Mouse (Mus musculus) ES-Bruce4 (cell line): ENCODE data around the gene Rapgef5. TPM values are rescaled to one million over a fixed set of nuclear protein-coding genes. Genes with fewer than 3 reads are reported as not detected.

Experiments used
- H3K27ac ChIP-seq: 2 replicates; pipeline ENCODE4 v1.5.1; 2012; ENCODE audit warnings: low read length, inconsistent platforms; ENCODE audit not compliant: insufficient read depth
- H3K27me3 ChIP-seq: 2 replicates; pipeline ENCODE4 v1.6.1; 2012; ENCODE audit warnings: mild to moderate bottlenecking, low read length, inconsistent platforms; ENCODE audit not compliant: control insufficient read depth, poor library complexity, insufficient read depth, severe bottlenecking
- H3K36me3 ChIP-seq: 2 replicates; pipeline ENCODE4 v1.6.1; 2012; ENCODE audit warnings: inconsistent platforms, mild to moderate bottlenecking, low read length, moderate library complexity; ENCODE audit not compliant: control insufficient read depth, poor library complexity, insufficient read depth, severe bottlenecking
- H3K4me1 ChIP-seq: one replicate; pipeline ENCODE4 v1.8.1; 2011; ENCODE audit warnings: low read length; ENCODE audit not compliant: control insufficient read depth, insufficient read depth
- H3K4me3 ChIP-seq: 2 replicates; pipeline ENCODE4 v1.5.1; 2011; ENCODE audit warnings: low read depth, mild to moderate bottlenecking, low read length
- H3K9ac ChIP-seq: 2 replicates; pipeline ENCODE4 v1.6.1; 2012; ENCODE audit warnings: low read depth, mild to moderate bottlenecking, inconsistent platforms; ENCODE audit not compliant: poor library complexity, severe bottlenecking
- H3K9me3 ChIP-seq: replicated peaks from 2 replicates; pipeline ENCODE4 v1.6.1; 2012; ENCODE audit warnings: mild to moderate bottlenecking, low read length, inconsistent platforms; ENCODE audit not compliant: control insufficient read depth, poor library complexity, insufficient read depth, severe bottlenecking
- CTCF ChIP-seq: IDR thresholded peaks from one replicate; pipeline ENCODE4 v1.8.1; 2011; ENCODE audit warnings: low read depth, low read length
- EP300 ChIP-seq: IDR thresholded peaks from 2 replicates; pipeline ENCODE4 v1.6.1; 2011; ENCODE audit warnings: low read depth, low read length; ENCODE audit not compliant: insufficient read depth
- POLR2A ChIP-seq: IDR thresholded peaks from one replicate; pipeline ENCODE4 v1.8.1; 2011; ENCODE audit warnings: low read length; ENCODE audit not compliant: insufficient read depth
- polyA plus RNA-seq: library from polyadenylated mRNA; stranded (reverse); fragments of >200 nt; gene quantifications from 2 replicates; pipeline ENCODE4 v1.2.4, GENCODE M21; 2011; ENCODE audit warnings: low read depth; ENCODE audit not compliant: missing spikeins, insufficient read depth, insufficient read length

Rapgef5 gene
- polyA plus RNA-seq, 1 experiment: 23.8 TPM

DNA sequence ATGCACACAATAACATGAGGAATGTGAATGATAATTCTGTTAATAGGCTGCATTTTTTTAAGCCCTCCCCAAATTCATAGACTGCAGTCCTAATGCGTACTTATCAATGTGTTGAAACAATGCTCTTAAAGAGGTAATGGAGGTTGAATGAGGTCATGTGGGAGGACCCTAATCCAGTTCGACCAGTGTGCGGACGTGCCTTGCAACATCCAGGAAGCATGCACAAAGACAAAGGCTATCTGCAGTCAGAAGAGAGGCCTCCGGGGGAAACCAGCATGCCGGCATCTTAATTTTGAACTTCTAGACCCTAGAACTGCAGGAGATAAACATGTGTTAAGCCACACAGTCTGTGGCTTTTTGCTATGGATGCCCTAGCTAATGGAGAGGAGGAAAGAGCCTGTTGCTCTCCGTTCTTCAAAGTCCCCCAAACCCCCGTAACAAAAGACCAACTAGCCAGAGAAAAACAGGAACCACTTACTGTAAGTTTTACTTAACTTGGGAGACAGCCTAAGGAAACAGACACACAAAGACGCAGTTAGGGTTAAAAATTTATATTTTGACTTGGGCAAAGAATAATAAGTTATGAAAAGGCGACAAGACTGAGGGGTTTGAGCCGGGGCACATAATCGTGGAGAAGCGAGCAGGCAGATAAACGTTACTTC lies 1.1 kb downstream of the Rapgef5 start:
- Histone ChIP-seq H3K36me3 (no peaks in the 10 kb centered on the region), H3K27ac (no peak overlapping the region), H3K9ac (no peak overlapping the region), H3K4me3 (no peak overlapping the region), H3K9me3 (no peaks in the 10 kb centered on the region; the same call in 1 of the 2 replicates), H3K4me1 (no peaks in the 10 kb centered on the region), H3K27me3 (no peaks in the 10 kb centered on the region; the same call in 1 of the 2 replicates)
- TF ChIP-seq CTCF (no peak), POLR2A (no peak), EP300 (no peak)

DNA sequence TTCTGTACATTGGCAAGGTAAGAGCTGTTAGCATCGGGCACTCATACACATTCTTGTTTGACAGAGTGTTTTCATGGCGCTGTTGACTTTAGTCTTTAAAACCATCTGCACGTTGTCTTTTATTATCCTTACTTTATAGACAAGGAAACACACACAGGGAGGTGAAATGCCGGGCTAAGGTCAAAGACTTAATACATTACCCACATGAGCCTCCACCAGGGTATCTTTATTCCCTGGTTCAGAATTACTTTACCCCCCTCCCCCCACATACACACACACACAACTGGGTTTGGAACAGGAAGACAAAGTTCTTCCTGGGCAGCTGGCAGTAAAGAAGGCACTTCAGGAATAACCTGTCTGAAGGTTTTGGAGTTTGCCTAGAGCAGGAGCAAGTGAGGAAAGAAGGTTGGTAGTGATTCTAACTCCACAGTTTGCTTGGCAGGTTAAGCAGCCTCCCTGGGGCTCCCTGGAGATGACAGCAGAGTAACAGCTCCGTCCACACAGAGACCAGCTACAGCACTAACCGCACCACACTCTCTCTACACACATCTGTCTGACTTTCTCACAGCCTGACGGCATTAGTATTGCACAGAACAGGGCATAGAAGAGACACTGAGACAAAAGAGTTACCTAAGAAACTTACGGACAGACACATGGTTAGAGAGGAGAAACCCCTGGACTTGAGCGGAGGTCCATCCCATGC lies 8.2 kb downstream of the Rapgef5 start:
- Histone ChIP-seq H3K9me3 (no peaks in the 10 kb centered on the region), H3K4me1 (no peaks in the 10 kb centered on the region), H3K4me3 (no peak overlapping the region), H3K27ac (no peak overlapping the region), H3K36me3 (no peaks in the 10 kb centered on the region), H3K27me3 (no peaks in the 10 kb centered on the region), H3K9ac (no peak overlapping the region)
- TF ChIP-seq POLR2A: no peak
- TF ChIP-seq EP300: no peak
- TF ChIP-seq CTCF: no peak

GRCm38 (mm10) chr12:117527889-117528288 lies 11.6 kb downstream of the Rapgef5 start:
- Histone ChIP-seq H3K4me3 (no peak overlapping the region), H3K9me3 (no peaks in the 10 kb centered on the region), H3K27me3 (no peaks in the 10 kb centered on the region), H3K27ac (no peak overlapping the region), H3K9ac (no peak overlapping the region), H3K36me3 (no peaks in the 10 kb centered on the region), H3K4me1 (no peaks in the 10 kb centered on the region)
- TF ChIP-seq CTCF (no peak), POLR2A (no peak), EP300 (no peak)

GRCm38 (mm10) chr12:117528509-117529145 lies 12.3 kb downstream of the Rapgef5 start:
- Histone ChIP-seq H3K9me3 (no peaks in the 10 kb centered on the region), H3K27ac (no peak overlapping the region), H3K4me3 (no peak overlapping the region), H3K4me1 (no peaks in the 10 kb centered on the region), H3K9ac (no peak overlapping the region), H3K36me3 (no peaks in the 10 kb centered on the region), H3K27me3 (no peaks in the 10 kb centered on the region)
- TF ChIP-seq POLR2A: no peak
- TF ChIP-seq CTCF: no peak
- TF ChIP-seq EP300: no peak

DNA sequence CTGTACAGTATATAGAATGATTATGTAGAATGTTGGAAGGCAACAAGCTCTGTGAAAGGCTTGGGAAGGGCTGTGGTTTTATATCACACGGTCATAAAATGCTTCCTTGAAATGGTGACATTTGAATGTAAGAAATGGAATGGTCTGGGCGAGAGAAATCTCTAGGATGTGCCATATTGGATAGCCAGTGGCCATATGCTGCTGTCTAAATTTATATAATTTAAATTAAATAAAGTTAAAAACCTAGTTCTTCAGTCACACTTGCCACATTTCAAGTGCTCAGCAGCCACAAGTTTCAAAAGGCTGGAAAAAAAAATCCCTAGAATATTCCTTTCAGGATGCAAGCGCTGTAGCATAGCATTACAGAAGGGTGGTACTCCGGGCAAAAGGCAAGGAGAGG lies 14.8 kb downstream of the Rapgef5 start:
- no peak overlapping the region for H3K4me3 ChIP-seq
- H3K36me3 ChIP-seq: no peaks in the 10 kb centered on the region
- no peaks in the 10 kb centered on the region for H3K4me1 ChIP-seq
- TF ChIP-seq POLR2A: no peak
- TF ChIP-seq CTCF: no peak
- TF ChIP-seq EP300: no peak
- H3K27me3 ChIP-seq: no peaks in the 10 kb centered on the region
- H3K9ac ChIP-seq: no peak overlapping the region
- no peaks in the 10 kb centered on the region for H3K9me3 ChIP-seq
- no peak overlapping the region for H3K27ac ChIP-seq
